Mouse (Mus musculus): ENCODE measurements around the gene Nrip1.

DNA sequence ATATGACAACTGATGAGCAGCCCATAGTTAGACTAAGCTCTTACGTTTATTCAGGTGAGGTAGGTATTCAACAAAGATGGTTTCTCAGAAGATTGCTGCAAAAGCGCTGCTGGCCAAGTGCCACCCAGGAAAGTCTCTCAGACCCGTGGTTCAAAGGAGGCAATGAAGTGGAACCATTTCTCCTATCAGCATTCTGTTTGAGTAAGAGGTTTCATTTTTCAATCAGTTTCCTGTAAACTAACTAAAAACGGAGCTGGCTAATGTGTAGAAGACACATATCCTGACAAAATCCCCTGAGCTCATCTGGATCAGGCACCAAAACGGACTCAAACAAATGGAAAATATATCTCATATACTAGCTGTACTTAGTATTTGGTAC, 42.4 kb upstream of the Nrip1 start:
- TF ChIP-seq CTCF (IDR thresholded peaks at IDR 0.05; ENCODE audit: insufficient read depth, low read depth, low read length) (no peak), POLR2A (IDR thresholded peaks at IDR 0.05; ENCODE audit: insufficient read depth, low read depth, low read length) (no peak)
